9 mouse cellular contexts compared by ENCODE assay signal in the genomic region with DNA sequence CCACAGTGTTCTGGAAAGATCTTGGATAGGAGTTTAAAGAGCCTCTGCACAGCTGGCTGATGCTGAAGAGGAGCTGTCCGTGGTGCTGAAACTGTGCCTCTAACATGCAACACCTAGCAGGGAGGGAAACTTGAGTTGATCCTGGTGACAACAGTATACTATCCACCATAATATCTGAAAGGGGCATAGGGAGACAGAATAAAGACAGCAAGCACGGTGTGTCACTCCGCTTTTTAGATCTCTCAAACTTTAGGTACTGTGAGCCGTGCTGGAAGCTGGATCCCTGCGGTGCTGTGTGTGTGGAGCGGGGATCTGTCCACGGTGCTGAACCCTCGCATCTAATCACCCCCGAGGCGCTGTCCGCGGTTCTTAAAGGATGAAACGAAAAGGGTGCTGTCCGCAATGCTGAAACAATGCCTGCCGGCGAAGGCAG. TPM values are rescaled to one million over a fixed set of nuclear protein-coding genes. Genes with fewer than 3 reads are reported as not detected.
DNase-seq lines count a peak whose midpoint lies in the region; ATAC-seq and TF ChIP-seq lines count a peak whose summit lies in the region.
"Had no signal": no experiment of that assay in that cellular context is flagged by ENCODE, and none has a peak within 500 bp of the region (broad histone marks: within the 10 kb centered on the region; RNA-seq: fewer than 3 reads in every experiment).

No protein-coding gene starts in this region.

- TF ChIP-seq CTCF in liver, adult 2 months (IDR thresholded peaks at IDR 0.05; ENCODE audit: low read depth, low read length) = peak; percentile 37
- TF ChIP-seq CTCF in testis, adult 2 months (IDR thresholded peaks at IDR 0.05; ENCODE audit: control insufficient read depth, insufficient read depth, insufficient replicate concordance, low read depth, low read length) = peak; percentile 20; the same call in 1 of the 2 replicates

- H3K9me3 ChIP-seq in intestine, embryonic 14.5 days (ENCODE audit: control insufficient read depth, low read length) = no peaks in the 10 kb centered on the region
- H3K9me3 ChIP-seq: liver, embryonic 15.5 days had no signal

- no peak overlapping the region for H3K9ac ChIP-seq in intestine, embryonic 14.5 days (ENCODE audit: low read length)
- H3K9ac ChIP-seq in liver, adult 2 months (ENCODE audit: low read depth, low read length) = no peak overlapping the region
- H3K9ac ChIP-seq: liver, embryonic 15.5 days had no signal

- no peaks in the 10 kb centered on the region for H3K79me2 ChIP-seq in liver, adult 2 months (ENCODE audit: control insufficient read depth, insufficient read depth, low read length)

- no peaks in the 10 kb centered on the region for H3K36me3 ChIP-seq in intestine, embryonic 14.5 days (ENCODE audit: control insufficient read depth, insufficient read depth, low read length)
- H3K36me3 ChIP-seq in liver, adult 2 months (ENCODE audit: control insufficient read depth, insufficient read depth, low read length) = no peaks in the 10 kb centered on the region
- H3K36me3 ChIP-seq in testis, adult 2 months (ENCODE audit: control insufficient read depth, insufficient read depth, low read length) = no peaks in the 10 kb centered on the region
- H3K36me3 ChIP-seq: liver, embryonic 15.5 days had no signal

- H3K4me3 ChIP-seq in intestine, embryonic 14.5 days (ENCODE audit: low read depth, low read length) = no peak overlapping the region
- H3K4me3 ChIP-seq in liver, adult 2 months (ENCODE audit: insufficient read depth, low read depth, low read length) = no peak overlapping the region
- H3K4me3 ChIP-seq in testis, adult 2 months (ENCODE audit: control insufficient read depth, low read depth, low read length) = no peak overlapping the region
- H3K4me3 ChIP-seq: liver, embryonic 15.5 days had no signal

- peak; percentile 41 to 56 for DNase-seq in cerebellum, postnatal 14 days
- no peak for DNase-seq in cerebellum, adult 9-11 months
- peak; percentile 77 for DNase-seq in c-Kit-positive CD71-positive TER-119-positive erythroid progenitor cells, embryonic 14.5 days (ENCODE audit: low spot score)
- DNase-seq in gastrocnemius, postnatal 4 days (ENCODE audit: low spot score in 2 of 2) = peak; percentile 73 to 88
- peak; percentile 100 for DNase-seq in intestine, embryonic 14.5 days (ENCODE audit: low spot score)
- DNase-seq in liver, adult 2 months (ENCODE audit: extremely low read depth, low read depth, low spot score) = peak; percentile 58
- peak; percentile 64 for DNase-seq in naive thymus-derived CD4-positive, alpha-beta T cell, adult 2 months (ENCODE audit: low read depth)

- peaks cover 45% of the 10 kb centered on the region for H3K27me3 ChIP-seq in intestine, embryonic 14.5 days (replicated peaks; ENCODE audit: control insufficient read depth, insufficient read depth, low read length)
- peaks cover 12% of the 10 kb centered on the region for H3K27me3 ChIP-seq in liver, adult 2 months (ENCODE audit: control insufficient read depth, insufficient read depth, low read length)
- no peaks in the 10 kb centered on the region for H3K27me3 ChIP-seq in testis, adult 2 months (ENCODE audit: control insufficient read depth, insufficient read depth, low read length)

- H3K4me2 ChIP-seq in intestine, embryonic 14.5 days (ENCODE audit: low read length) = no peak overlapping the region
- H3K4me2 ChIP-seq: liver, embryonic 15.5 days had no signal

- no peak overlapping the region for H3K27ac ChIP-seq in intestine, embryonic 14.5 days (ENCODE audit: low read depth)
- no peak overlapping the region for H3K27ac ChIP-seq in liver, adult 2 months (replicated peaks; ENCODE audit: insufficient read depth, low read depth, low read length)
- no peak overlapping the region for H3K27ac ChIP-seq in testis, adult 2 months (ENCODE audit: control insufficient read depth, insufficient read depth, low read depth, low read length)
- H3K27ac ChIP-seq: liver, embryonic 15.5 days had no signal

- peak; percentile 79 for ATAC-seq in intestine, embryonic 14.5 days (replicated peaks; ENCODE audit: low FRiP score, low TSS enrichment, low read depth)

- WGBS in intestine, embryonic 14.5 days = 1% methylated on average over 16 of the region's 16 CpGs
- 2% methylated on average over 16 of the region's 16 CpGs for WGBS in liver, adult 2 months

- no peak for TF ChIP-seq POLR2A in liver, adult 2 months (IDR thresholded peaks at IDR 0.05; ENCODE audit: extremely low read depth, insufficient read depth, low read length)
- TF ChIP-seq POLR2A in testis, adult 2 months (IDR thresholded peaks at IDR 0.05; ENCODE audit: control insufficient read depth, low read depth, low read length) = no peak

- H3K4me1 ChIP-seq in intestine, embryonic 14.5 days (replicated peaks; ENCODE audit: control insufficient read depth, insufficient read depth, low read length) = 0 out of 2 replicates have a peak, but pooled peaks cover 3% of the 10 kb centered on the region
- H3K4me1 ChIP-seq in liver, adult 2 months (ENCODE audit: control insufficient read depth, insufficient read depth, low read length) = no peaks in the 10 kb centered on the region
- peaks cover 6% of the 10 kb centered on the region for H3K4me1 ChIP-seq in testis, adult 2 months (ENCODE audit: control insufficient read depth, insufficient read depth, low read length)
- H3K4me1 ChIP-seq: liver, embryonic 15.5 days had no signal

RNA-seq across cellular contexts. Expression of gene Vstm2l, which starts 1.2 kb away (rescaled TPM):
- total RNA-seq in gastrocnemius, postnatal 4 days (2021) = under 1 TPM in 1 of 2 experiments, not detected in 1; 0.18 TPM
- 0.47 and 0.73 TPM in 2 replicates for polyA plus RNA-seq in intestine, embryonic 14.5 days (2014; fragmentation: Nextera tagmentation; extraction: Ambion mirVana)
- total RNA-seq in liver, adult 2 months (2014; rRNA removed) = not detected in 2 replicates
- polyA plus RNA-seq in liver, adult 2 months (2012; rRNA removed) = not detected in 2 replicates
- polyA plus RNA-seq in testis, adult 2 months (2012; rRNA removed) = 1.5 and 1.8 TPM in 2 replicates
- polyA plus RNA-seq: liver, embryonic 15.5 days had no signal
